Mouse (Mus musculus) layer of hippocampus, postnatal 36 days (tissue): ENCODE data around the gene Brinp3. TPM values are rescaled to one million over a fixed set of nuclear protein-coding genes. Genes with fewer than 3 reads are reported as not detected.
"Not testable (repeated sequence)": the region's sequence is repeated elsewhere in the genome, so short reads cannot be mapped to it uniquely, and the experiment has no call there.

Experiments
- DNase-seq, 2 experiments: peaks; one replicate each; pipeline ENCODE4 v3.0.0; 2022
- total RNA-seq, 2 experiments: library from RNA; stranded (reverse); gene quantifications; 2 replicates each; pipeline ENCODE4 v1.2.3; 2021

Gene Brinp3
- total RNA-seq = 10 to 100 TPM; 16.0 to 16.1 TPM

DNA sequence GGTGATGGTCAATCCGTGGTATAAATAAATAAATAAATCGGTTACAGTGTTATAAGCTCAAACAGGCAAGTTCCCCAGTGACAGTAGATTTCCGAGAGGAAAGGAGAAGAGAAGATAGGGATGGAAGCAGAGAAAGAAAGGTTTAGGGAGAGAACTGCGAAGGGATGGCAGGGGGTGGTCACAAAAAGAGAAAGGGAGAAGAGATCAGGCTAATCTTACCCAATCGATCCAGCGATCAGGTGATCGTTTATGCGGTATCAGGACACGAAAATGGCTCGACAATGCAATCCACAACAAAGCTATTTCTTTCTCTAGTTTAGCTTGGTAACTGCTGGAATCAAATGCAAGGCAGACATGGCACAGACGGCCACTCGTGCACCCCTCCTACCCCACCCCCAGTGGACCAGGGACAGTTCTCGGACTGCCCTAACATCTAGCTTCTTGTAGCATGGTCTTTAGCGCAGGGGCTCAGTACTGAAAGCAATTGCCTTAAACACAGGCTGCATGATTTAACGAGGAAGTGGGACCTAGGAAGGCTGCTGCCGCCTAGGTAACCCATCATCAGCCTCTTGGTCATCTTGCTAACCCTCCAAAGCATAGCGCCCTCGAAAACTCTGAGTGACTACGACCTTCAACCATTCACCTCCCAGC lies at the start of gene Brinp3:
Gene Brinp3, plus strand, starts transcription at position 80 of the 651 bp plus-strand sequence.
- peak; percentile 41 to 51 for DNase-seq

DNA sequence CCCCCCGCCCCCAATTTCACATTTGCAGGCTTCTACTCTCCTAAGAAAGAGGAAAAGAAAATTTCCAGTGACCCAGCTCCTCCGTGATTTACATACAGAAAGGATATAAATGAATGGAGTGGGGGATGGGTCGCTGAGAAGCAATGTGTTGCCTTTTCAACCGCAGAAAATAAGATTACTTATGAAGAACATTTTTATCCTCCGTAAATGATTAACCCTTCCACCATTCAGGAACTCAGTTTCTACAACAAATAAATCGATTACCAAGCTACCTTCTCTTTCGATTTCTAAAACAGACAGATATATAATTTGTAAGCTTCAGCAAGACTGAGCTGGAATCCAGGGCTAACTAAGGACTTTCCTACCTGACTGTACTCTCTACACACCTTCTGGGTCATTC lies 339 bp upstream of the Brinp3 start:
- peak in 1 of 2 experiments; percentile 14 for DNase-seq

DNA sequence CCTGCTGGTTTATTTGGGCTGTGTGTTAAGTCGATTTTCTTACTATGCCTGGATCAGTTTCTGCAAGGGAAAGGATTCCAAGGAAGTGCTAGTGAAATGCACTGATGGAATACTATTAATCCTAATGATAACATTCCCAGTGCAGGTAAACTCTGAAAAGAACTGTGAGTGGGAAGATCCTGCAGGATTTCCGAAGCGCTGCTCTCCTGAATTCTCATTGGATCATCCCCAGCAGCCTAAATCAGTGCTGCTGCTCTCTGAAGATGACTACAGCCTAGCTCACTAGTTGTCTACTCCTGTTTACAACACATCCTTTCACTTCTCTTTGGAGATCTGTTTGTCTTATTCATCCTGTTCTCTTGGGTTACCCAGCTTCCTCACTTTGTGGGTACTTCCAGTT lies 826 bp downstream of the Brinp3 start:
- peak; percentile 3 to 10 for DNase-seq

DNA sequence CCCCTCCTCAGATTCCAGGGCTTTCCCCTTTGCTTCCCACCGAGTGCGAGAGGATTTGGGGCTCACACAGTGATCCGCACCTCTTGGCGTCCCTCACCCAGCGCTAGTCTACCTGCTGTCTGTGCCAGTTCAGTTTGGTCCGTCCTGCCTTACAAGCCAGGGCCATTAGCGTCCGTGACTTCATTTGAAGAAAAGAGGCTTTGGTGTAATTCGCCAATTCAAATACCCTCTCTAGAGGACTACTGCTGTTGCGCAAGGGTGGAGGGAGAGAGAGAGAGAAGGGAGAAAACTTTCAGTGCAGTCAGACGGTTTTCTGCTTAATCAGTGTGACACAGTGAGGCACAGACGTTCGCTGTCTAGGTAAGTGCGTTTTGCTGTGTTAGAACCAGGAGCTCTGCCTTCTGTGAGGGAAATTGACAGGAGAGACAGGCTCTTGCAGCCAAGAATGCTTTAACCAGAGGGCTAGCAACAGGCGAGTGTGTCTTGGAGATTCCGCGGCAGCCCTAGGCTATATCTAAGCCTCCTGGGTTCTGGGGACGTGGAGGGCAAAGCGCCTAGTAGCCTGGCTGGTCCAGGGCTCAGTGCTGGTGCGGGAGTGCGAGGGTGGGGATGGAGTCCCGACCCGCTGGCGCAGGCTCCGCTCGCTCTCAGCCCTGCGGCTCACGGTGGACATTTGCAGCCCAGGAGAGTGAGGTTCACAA lies 3.0 kb downstream of the Brinp3 start:
- DNase-seq = peak; percentile 40 to 51

DNA sequence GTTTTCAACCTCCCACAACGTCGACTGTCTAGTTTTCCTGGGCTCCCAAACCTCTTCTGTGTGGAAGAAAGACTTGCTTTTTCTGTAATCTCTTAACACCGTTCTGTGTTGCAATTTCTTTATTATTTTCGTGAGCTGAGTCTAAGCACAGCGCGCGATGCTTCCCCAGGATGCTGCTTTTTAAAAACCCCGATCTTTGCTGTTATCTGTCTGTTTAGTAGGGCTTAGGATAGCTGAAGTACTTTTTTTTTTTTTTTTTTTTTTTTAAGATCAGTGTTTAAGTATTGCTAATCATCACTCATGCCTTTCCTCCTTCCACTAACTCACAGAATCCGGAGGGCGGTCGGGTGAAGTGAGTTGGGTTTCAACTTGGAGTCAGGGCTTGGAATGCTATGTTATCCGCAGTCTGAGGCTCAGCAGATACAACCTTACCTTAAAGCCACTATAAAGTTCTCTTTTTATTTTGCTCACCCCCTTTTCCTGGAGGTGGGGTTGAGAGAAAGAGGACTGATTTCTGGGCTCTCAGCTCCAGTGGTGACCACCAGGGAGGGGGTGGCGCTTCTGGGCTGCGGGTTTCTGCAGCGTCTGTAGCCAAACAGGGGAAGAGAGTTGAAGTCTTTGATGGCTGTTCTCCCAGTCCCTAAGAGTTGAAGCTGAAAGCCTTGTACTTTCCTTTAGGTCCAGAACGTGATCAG lies 3.7 kb downstream of the Brinp3 start:
- DNase-seq = peak; percentile 26 to 39

DNA sequence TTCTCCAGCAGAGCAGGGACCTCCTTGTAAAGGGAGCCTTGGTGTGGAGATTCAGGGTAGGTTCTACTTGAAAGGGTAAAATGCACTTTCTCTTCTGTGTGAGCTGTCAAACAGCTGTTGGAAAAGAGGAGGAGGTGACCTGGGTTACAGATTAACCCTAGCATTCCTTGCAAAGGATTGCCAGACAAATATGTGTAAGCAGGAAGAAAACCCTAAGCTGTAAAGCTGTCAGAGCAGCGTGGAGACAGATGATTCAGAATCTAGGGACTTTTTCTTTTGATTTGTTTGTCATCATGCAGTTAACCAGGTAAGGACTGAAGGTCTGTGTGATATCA lies 4.2 kb downstream of the Brinp3 start:
- no peak for DNase-seq

DNA sequence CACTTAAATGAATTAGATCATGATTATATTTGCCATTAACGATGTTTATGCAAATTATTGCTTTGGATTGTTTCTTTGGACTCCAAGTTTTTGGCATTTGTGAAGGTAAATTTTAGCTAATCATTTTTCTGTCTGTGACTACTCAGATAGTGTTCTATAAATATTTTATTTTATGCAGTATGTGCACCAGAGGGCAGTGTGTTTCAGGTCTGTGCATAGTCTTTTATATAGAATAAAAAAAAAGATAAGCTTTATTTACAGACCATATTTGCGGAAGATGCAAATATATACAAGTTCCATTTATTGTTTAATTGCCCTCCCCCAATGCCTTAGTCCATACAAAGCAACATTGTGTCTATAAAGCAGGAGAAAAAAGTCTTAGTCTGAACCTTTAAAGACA lies 20.8 kb downstream of the Brinp3 start:
- DNase-seq = no peak

DNA sequence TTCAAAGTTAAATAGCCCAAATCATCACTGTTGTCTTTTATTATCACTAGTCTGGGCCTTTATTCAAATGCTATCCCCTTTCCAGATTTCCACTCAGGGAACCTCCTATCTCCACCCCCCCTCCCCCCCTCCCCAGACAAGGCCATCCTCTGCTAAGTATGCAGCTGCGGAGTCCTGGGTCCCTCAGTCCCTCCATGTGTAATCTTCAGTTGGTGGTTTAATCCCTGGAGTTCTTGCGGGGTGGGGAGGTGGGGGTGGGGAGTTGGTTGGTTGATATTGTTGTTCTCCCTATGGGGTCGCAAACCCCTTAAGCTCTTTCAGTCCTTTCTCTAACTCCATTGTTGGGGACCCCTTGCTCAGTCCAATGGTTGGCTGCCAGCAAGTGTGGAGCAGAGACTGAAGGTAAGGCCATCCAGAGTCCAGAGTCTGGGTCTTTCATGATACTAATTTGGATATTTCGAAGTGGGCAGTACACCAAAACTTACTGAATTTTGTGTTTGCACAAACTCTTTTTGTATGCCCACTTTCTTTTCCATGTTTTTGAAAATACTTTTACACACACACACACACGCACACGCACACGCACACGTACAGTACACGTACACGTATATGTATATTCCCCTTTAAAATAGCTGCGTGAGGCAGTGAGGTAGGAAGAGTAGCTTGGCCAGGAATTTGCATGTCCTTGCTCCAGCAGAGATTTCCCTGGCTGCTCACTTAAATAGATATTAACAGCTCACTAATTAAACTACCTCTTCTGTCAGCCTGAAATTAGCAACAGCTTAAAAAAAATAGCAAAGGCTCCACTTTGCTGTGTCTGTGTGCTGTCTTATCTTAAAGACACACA lies 29.4 kb downstream of the Brinp3 start:
- DNase-seq = no peak

DNA sequence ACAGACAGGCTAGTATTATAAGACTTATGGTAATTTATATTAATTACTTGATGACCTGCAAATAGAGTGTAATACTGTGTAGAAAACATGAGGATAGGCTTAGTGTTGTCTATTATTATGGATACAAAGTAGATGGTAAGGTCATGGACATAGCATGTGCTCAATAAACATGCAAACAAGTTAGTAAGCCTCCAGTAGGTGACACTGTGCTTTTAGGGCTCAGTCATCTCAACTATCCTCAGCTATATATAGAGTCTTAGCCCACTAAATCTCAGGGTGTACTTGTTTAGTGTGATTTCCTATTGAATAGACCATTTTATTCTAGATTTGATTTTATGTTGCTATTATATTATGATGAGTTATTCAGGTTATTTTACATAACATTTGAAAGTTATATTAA lies 34.0 kb downstream of the Brinp3 start:
- DNase-seq = no peak

DNA sequence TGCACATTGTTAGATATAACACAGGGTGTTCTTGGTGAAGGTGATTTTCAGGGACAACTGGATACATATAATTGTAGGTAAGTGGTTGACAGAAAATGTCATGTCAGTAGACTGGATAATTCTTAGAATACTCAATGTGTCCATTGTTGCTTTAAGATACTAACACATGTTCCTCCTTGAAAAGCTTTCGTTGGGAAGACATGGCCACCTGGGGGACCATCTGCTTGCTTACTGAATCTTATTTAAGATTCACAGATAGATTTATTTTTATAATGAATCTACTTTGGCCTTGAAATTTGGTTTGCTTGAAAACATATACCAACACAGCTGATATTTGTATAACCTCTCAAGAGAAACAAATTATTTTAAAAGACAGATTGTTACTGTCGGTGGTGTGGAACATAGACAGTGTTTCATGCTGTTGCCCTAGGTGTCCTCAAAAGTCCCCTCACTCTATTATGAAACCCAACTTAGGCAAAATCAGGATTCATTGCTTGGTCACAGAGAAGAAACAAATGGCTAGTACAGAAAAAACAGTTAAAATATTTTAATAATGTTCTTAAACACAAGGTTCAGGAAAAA lies 52.4 kb downstream of the Brinp3 start:
- peak in 1 of 2 experiments; percentile 9 for DNase-seq

DNA sequence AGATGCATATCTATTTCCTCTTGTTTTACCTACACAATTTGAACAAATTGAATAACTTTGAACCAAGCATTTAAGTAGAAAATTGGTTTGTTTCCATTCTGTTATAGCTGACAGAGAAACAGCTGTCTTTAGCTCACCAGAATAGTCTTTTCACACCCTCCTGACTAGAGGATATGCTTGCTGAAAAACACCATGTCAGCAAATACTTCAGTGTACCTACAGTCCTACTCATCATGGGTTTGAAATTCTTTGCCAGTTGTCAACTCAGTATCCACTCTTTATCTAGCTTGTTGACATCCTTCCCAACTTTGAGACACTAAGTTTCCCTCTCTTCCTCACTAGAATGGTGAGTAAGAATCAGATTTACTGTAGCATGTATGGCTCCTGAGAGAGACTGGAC lies 62.4 kb downstream of the Brinp3 start:
- no peak for DNase-seq

DNA sequence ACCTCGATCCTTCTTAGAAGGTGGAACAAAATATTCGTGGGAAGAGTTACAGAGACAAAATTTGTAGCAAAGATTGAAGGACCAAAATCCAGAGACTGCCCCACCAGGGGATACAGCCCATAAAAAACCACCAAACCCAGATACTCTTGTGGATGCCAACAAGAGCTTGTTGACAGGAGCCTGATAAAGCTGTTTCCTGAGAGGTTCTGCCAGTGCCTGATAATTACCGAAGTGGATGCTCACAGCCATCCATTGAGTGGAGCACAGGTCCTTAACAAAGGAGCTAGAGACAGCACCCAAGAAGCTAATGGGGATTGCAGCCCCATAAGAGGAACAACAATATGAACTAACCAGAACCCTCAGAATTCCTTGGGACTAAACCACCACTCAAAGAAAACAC lies 67.6 kb downstream of the Brinp3 start:
- no peak for DNase-seq

DNA sequence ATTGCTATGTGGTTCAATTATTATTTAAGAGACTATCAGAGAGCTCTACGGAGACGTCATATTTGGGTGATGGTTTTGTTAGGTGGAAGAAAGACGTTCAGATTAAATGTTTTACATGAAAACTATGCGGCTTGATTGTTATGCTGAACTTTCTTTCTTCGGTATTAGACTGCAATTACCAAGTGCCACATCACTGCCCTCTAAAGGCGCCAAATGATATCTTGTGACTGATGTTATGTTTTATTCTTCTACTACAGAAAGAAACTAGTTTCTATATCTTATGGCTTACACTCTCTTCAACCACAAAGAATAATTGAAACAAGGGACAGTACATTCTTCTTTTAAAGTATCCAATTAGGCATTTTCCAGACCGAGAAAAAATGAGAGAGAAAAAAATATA lies 89.6 kb downstream of the Brinp3 start:
- no peak for DNase-seq

DNA sequence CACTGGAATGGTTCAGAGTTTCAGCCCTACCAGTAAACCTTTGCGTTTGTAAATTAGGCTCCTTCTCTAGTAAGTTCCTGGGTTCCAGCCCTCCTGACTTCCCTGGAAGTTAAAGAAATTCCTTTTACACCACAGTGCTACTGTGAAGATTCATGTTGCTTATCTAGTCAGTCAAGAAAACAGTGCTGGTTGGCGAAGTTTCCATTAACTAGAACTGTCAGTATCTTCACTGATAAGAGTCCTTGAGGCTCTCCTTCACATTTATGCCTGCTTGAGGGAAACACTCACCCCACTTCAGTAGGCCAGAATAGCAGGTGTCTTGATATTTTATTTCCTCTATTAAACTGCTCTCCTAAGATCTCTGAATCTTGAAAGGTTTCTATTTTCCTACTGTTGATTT lies 138.3 kb downstream of the Brinp3 start:
- no peak for DNase-seq

DNA sequence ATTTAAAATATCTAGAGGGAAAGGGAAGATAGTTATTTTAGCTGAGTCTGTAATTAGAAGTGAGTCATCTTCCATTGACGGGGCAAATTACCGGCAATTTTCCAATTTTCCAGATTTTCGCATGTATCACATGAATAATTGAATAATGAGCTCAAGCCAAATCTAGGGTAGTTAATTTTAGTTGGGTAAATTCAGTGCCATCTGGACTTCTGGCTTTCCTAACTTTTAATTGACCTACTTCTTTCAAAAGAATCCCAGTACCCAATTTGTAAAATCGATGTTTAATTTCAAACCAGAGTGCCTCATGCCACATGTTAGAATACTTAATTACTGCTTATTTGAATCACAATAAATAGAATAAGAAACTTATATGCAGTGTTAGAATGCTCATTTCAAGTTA lies 162.7 kb downstream of the Brinp3 start:
- peak in 1 of 2 experiments; percentile 4 for DNase-seq

DNA sequence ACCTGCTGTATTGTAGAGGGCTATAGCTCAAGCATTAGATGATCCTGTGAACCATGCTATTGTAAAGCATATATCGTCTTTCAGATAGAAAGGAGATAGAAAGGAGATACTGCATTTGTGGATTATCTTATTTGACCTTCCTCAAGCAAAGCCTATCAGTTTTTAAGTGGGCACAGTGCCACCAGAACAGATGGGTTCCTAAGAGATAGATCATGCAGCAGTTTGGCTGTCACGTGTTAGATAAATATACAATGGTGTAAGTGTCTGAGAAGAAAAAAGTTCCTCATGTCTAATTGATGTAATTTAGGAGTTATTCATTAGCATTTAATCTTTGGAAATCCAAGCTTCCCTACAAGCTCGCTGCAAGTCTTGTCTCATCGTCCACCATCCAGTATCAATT lies 206.2 kb downstream of the Brinp3 start:
- DNase-seq = no peak

DNA sequence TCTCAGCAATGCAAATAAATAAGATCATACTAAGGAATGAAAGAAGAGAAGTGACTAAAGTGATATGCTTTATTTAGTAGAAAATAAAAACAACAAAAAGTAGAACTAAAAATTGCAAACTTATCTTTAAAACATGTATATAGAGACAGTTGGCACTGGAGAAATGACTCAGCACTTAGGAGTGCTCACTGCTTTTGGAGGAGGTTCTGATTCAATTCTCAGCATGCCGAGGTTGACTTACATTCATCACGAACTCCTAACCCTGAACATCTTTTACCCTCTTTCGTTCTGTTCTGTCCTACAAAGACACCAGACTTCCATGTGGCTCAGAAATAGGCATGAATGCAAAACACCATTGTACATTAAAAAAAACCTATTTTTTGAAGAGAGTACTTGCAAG lies 225.0 kb downstream of the Brinp3 start:
- DNase-seq = no peak

DNA sequence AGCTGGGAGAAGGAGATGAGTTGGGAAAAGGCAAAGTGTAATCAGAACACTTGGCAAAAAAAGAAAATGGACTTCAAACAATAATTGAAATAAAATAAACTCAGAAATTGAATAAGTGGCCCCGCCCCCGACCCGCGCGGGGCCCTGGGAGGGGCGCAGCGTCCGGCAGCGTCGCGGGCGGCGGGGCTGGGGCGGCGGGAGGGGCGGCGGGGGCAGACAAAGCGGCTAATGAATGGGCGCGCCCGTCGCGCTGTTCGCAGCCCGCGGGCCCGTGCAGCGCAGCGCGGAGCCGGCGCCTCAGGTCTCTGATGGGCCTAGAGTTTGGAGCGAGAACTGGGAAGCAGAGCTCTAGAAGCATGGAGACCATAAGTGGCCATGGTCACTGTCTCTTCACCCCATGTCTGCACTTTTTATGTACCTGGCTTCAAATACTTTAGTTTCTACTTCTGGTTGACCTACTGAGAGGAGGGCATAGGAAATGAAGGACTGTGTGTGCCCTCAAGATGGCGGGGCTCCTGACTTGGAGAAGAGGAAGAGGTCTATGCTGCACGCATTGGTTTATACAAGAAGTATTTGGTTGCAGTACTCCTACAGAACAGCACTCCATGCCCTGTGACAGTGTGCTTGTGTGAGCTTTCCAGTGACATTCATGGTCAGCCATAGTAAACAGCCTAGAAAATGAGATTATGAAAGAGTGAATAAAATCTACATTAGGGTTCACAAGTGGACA lies 230.4 kb downstream of the Brinp3 start:
- not testable (repeated sequence) for DNase-seq

DNA sequence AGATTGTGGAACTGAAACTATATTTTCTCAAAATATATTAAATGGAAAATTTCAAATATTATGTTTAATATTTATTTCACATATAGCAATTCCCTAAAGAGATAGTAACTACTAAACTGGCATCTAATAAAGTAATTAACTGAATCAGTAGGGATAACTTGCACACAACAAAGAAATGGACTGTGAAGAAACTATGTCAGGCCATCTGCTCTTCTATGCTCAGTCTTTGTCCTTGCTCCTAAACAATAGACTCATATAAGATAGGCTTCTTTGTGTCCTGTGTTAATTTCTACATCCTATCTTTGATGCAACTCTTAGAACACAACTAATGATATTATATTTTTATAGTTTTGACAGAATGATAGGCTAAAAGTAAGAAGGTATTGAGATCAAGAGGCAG lies 256.5 kb downstream of the Brinp3 start:
- DNase-seq = no peak

DNA sequence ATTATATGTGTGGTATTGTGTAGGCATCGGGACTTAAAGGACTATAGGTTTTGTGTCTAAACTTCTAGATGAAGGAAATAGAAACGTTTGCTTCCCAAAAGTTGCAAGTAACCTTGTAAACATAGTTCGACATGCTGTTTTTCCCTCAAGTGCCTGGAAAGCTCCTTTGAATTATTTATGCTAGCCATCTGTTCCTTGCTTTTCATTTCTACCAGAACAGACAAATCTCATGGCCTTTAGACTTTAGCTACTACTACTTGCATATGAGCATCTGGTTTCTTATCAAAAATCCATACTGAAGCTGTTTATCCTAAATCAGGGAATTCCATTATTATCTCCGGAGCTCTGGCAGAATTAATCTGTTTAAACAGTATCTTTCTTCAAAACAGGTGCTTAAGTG lies 288.7 kb downstream of the Brinp3 start:
- no peak for DNase-seq

DNA sequence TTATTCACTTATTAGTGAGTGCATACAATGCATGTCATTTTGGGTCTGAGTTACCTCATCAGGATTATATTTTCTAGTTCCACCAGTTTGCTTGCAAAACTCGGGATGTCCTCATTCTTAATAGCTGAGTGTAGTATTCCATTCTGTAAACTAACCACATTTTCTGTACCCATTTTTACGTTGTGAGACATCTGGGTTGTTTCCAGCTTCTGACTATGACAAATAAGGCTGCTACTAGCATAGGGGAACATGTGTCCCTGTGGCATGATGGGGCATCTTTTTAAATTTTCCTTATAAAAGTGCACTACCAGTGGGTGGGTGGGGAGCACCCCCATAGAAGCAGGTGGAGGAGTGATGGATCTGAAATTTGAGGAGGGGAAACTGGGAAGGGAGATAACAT lies 292.7 kb downstream of the Brinp3 start:
- DNase-seq = no peak

DNA sequence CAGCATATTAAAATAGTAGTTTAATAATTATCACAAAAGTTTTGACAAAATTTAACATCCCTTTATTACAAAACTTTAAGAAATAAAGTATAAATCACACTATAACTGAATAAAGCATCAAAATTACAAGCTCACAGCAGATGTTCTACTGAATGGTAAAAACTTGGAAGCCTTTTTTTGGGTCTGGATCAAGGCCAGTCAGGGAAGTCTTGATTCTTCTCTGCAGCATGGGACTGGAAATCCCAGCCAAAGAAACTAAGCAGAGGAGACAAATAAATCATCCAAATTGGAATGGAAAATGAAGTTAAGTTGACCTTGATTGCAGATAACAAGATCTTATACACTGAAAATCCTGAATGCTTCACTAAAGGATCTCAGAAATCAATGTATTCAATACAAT lies 298.3 kb downstream of the Brinp3 start:
- DNase-seq = no peak
